Mouse (Mus musculus): ENCODE measurements around the gene Crb1. TPM values are rescaled to one million over a fixed set of nuclear protein-coding genes. Genes with fewer than 3 reads are reported as not detected.

The Crb1 gene
- polyA plus RNA-seq, 1 experiment from 2014 or later = 0.05 TPM

Other genes starting within 250 kb of the Crb1 start
- gene Zbtb41, start 45.2 kb upstream of the Crb1 start, polyA plus RNA-seq (2016; fragmentation: Nextera tagmentation; extraction: Ambion mirVana) = 5.3 and 5.9 TPM in 2 replicates
- gene Aspm, start 77.7 kb upstream of the Crb1 start, polyA plus RNA-seq (2016; fragmentation: Nextera tagmentation; extraction: Ambion mirVana) = 14.8 and 15.2 TPM in 2 replicates
- gene F13b, start 124.6 kb upstream of the Crb1 start, polyA plus RNA-seq (2016; fragmentation: Nextera tagmentation; extraction: Ambion mirVana) = 3.6 and 3.8 TPM in 2 replicates
- gene Cfhr1, start 183.2 kb upstream of the Crb1 start, polyA plus RNA-seq (2016; fragmentation: Nextera tagmentation; extraction: Ambion mirVana) = 0.72 and 0.80 TPM in 2 replicates